In genomic region chr5:73854025-73854773, GRCm38 (mm10) we compare ENCODE assay signal across 8 mouse cellular contexts.
DNase-seq lines count a peak whose midpoint lies in the region; ATAC-seq and TF ChIP-seq lines count a peak whose summit lies in the region.

No protein-coding gene starts in this region.

- no peaks in the 10 kb centered on the region for H3K36me3 ChIP-seq in MEL (ENCODE audit: control insufficient read depth in 1 of 2, insufficient read depth in 2 of 2, low read length in 2 of 2)
- H3K36me3 ChIP-seq in forebrain, embryonic 15.5 days = no peaks in the 10 kb centered on the region
- no peaks in the 10 kb centered on the region for H3K36me3 ChIP-seq in liver, embryonic 13.5 days
- no peaks in the 10 kb centered on the region for H3K36me3 ChIP-seq in neural tube, embryonic 14.5 days (ENCODE audit: control insufficient read depth, insufficient read depth, low read length)

- TF ChIP-seq RAD21 in MEL (IDR thresholded peaks at IDR 0.05; ENCODE audit: low read depth, low read length) = peak; percentile 43

- TF ChIP-seq EP300 in MEL (IDR thresholded peaks at IDR 0.05; ENCODE audit: low read depth in 1 of 2, low read length in 2 of 2) = no peak

- peak; percentile 97 for ATAC-seq in forebrain, embryonic 15.5 days (replicated peaks)
- ATAC-seq in liver, embryonic 13.5 days (ENCODE audit: low read depth) = no peak
- peak; percentile 93 for ATAC-seq in neural tube, embryonic 14.5 days (ENCODE audit: low read depth)

- no peaks in the 10 kb centered on the region for H3K9me3 ChIP-seq in MEL (replicated peaks; ENCODE audit: insufficient read depth, low read length)
- H3K9me3 ChIP-seq in forebrain, embryonic 15.5 days = no peaks in the 10 kb centered on the region
- no peaks in the 10 kb centered on the region for H3K9me3 ChIP-seq in liver, embryonic 13.5 days (replicated peaks)
- H3K9me3 ChIP-seq in neural tube, embryonic 14.5 days (ENCODE audit: control insufficient read depth, low read length) = no peaks in the 10 kb centered on the region

- H3K27ac ChIP-seq in MEL (ENCODE audit: control insufficient read depth, low read depth, low read length) = no peak overlapping the region
- no peak overlapping the region; the same call in 1 of the 2 replicates for H3K27ac ChIP-seq in forebrain, embryonic 15.5 days (replicated peaks)
- H3K27ac ChIP-seq in liver, embryonic 13.5 days = no peak overlapping the region
- no peak overlapping the region for H3K27ac ChIP-seq in neural tube, embryonic 14.5 days (ENCODE audit: low read depth, low read length)

- H3K4me2 ChIP-seq in forebrain, embryonic 15.5 days (replicated peaks) = peak overlapping the region; percentile 33
- no peak overlapping the region for H3K4me2 ChIP-seq in liver, embryonic 13.5 days
- H3K4me2 ChIP-seq in neural tube, embryonic 14.5 days (ENCODE audit: low read depth, low read length) = no peak overlapping the region

- 44% methylated on average over 22 of the region's 22 CpGs for WGBS in forebrain, embryonic 15.5 days
- WGBS in liver, embryonic 13.5 days (ENCODE audit: insufficient replicate concordance) = 41% methylated on average over 22 of the region's 22 CpGs
- WGBS in neural tube, embryonic 14.5 days = 50% methylated on average over 22 of the region's 22 CpGs

- no peak overlapping the region for H3K9ac ChIP-seq in MEL (ENCODE audit: control insufficient read depth, low read depth, low read length, poor library complexity, severe bottlenecking)
- 0 out of 2 replicates have a peak overlapping the region, but pooled peaks have one; percentile 18 for H3K9ac ChIP-seq in forebrain, embryonic 15.5 days (replicated peaks)
- no peak overlapping the region for H3K9ac ChIP-seq in liver, embryonic 13.5 days
- no peak overlapping the region for H3K9ac ChIP-seq in neural tube, embryonic 14.5 days (replicated peaks; ENCODE audit: low read depth, low read length)

- H3K4me3 ChIP-seq in MEL (ENCODE audit: control insufficient read depth in 1 of 2, insufficient read depth in 1 of 2, low read depth in 2 of 2, low read length in 2 of 2) = no peak overlapping the region
- no peak overlapping the region for H3K4me3 ChIP-seq in forebrain, embryonic 15.5 days
- no peak overlapping the region for H3K4me3 ChIP-seq in liver, embryonic 13.5 days (replicated peaks)
- H3K4me3 ChIP-seq in neural tube, embryonic 14.5 days (ENCODE audit: low read depth, low read length) = no peak overlapping the region

- no peak for TF ChIP-seq POLR2A in MEL (IDR thresholded peaks at IDR 0.05; ENCODE audit: control insufficient read depth in 1 of 2, insufficient read depth in 1 of 2, low read depth in 1 of 2, low read length in 2 of 2, poor library complexity in 1 of 2)

- intact Hi-C loops in heart, postnatal 10 days (cut with DNase I) = loop anchor here (1.0 to 10.0 kb wide), 7 partner anchors 92 to 1303 kb away; partner anchors contain the start of gene Rasl11b

- no peaks in the 10 kb centered on the region; a peak in 1 of 4 replicates for H3K27me3 ChIP-seq in MEL (ENCODE audit: control insufficient read depth in 1 of 2, insufficient read depth in 2 of 2, low read length in 2 of 2)
- H3K27me3 ChIP-seq in forebrain, embryonic 15.5 days = no peaks in the 10 kb centered on the region
- no peaks in the 10 kb centered on the region for H3K27me3 ChIP-seq in liver, embryonic 13.5 days
- no peaks in the 10 kb centered on the region for H3K27me3 ChIP-seq in neural tube, embryonic 14.5 days (ENCODE audit: control insufficient read depth, insufficient read depth, low read length)

- H3K79me2 ChIP-seq in MEL (ENCODE audit: control insufficient read depth, insufficient read depth, low read length, poor library complexity) = no peaks in the 10 kb centered on the region

- H3K4me1 ChIP-seq in MEL (ENCODE audit: control insufficient read depth in 1 of 2, insufficient read depth in 2 of 2, low read length in 2 of 2) = no peaks in the 10 kb centered on the region
- peaks cover 12% of the 10 kb centered on the region for H3K4me1 ChIP-seq in forebrain, embryonic 15.5 days
- no peaks in the 10 kb centered on the region for H3K4me1 ChIP-seq in liver, embryonic 13.5 days (replicated peaks)
- H3K4me1 ChIP-seq in neural tube, embryonic 14.5 days (ENCODE audit: control insufficient read depth, insufficient read depth, low read length) = no peaks in the 10 kb centered on the region

- DNase-seq in MEL (ENCODE audit: low read depth, low spot score) = peak; percentile 37
- peak; percentile 70 for DNase-seq in cerebellum, adult 11 months
- peak; percentile 86 to 89 for DNase-seq in heart, postnatal 10 days
- peak; percentile 75 to 81 for DNase-seq in kidney, postnatal 25 days
- DNase-seq in liver, embryonic 13.5 days = peak; percentile 13
- peak; percentile 45 for DNase-seq in thymus, postnatal 25 days

- TF ChIP-seq CTCF in MEL (IDR thresholded peaks at IDR 0.05 in 2 of 3, conservative IDR thresholded peaks at IDR 0.05 in 1 of 3; ENCODE audit: control insufficient read depth in 1 of 3, insufficient read depth in 1 of 3, low read depth in 2 of 3, low read length in 3 of 3, poor library complexity in 1 of 3, severe bottlenecking in 1 of 3) = peak in 2 of 3 experiments; percentile 36 to 38; a peak in 4 of 6 replicates

TF ChIP-seq in MEL, 35 proteins besides CTCF, POLR2A, EP300 and RAD21:
- TF ChIP-seq SMC3 (IDR thresholded peaks at IDR 0.05; ENCODE audit: low read depth, low read length) = peak; percentile 35; the same call in 1 of the 2 replicates
- TF ChIP-seq USF1 (IDR thresholded peaks at IDR 0.05; ENCODE audit: low read depth, low read length) = no peak

Comparison
In these comparisons a context has a peak if more than half of its experiments do, and no peak if none do; other contexts are left out.
1. DNase-seq: peak in every context shown above with its lines; median percentile 88 in heart, postnatal 10 days; 78 in kidney, postnatal 25 days; 70 in cerebellum, adult 11 months; 45 in thymus, postnatal 25 days; 37 in MEL; 13 in liver, embryonic 13.5 days.